Comparison of ENCODE assay signal across 33 mouse cellular contexts in the genomic region with DNA sequence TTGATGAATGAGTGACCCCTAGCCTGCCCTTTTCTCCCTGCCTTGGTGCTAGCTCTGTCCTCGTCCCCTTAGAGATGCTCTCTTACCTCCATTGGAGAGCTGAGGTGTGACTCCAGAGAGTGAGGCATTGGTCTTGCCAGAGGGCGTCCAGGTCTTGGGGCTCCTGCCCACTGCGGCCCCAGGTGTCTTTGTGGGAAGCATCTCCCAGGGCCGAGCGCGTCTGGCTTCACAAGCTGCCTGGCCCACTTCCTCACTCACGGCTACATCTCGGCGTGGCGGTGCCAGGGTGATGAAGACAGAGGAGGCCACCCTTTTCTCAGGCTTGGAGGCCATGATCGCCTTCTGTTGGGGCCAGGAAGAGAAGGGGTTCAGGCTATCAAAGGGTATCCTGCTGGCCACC. TPM values are rescaled to one million over a fixed set of nuclear protein-coding genes. Genes with fewer than 3 reads are reported as not detected.
"Had no signal": no experiment of that assay in that cellular context is flagged by ENCODE, and none has a peak within 500 bp of the region (broad histone marks: within the 10 kb centered on the region; RNA-seq: fewer than 3 reads in every experiment).

No protein-coding gene starts in this region.

- H3K9me3 ChIP-seq: limb, embryonic 10.5 days; limb, embryonic 12.5 days; limb, embryonic 13.5 days; limb, embryonic 15.5 days; liver, embryonic 12.5 days; liver, embryonic 13.5 days; liver, embryonic 15.5 days; lung, embryonic 15.5 days; midbrain, embryonic 10.5 days; midbrain, embryonic 12.5 days; midbrain, embryonic 13.5 days; midbrain, embryonic 15.5 days; neural tube, embryonic 12.5 days; neural tube, embryonic 13.5 days had no signal

- ATAC-seq: liver, embryonic 12.5 days; liver, postnatal 0 days; midbrain, embryonic 13.5 days; midbrain, embryonic 15.5 days; midbrain, embryonic 16.5 days had no signal

- H3K36me3 ChIP-seq: liver, embryonic 13.5 days; liver, embryonic 15.5 days; midbrain, embryonic 10.5 days; midbrain, embryonic 12.5 days had no signal

- H3K9ac ChIP-seq: limb, embryonic 12.5 days; limb, embryonic 13.5 days; limb, embryonic 15.5 days; liver, embryonic 12.5 days; liver, embryonic 13.5 days; liver, embryonic 14.5 days; liver, embryonic 15.5 days; liver, postnatal 0 days; lung, embryonic 14.5 days; lung, embryonic 15.5 days; midbrain, embryonic 12.5 days; midbrain, embryonic 13.5 days; midbrain, embryonic 15.5 days; neural tube, embryonic 12.5 days; neural tube, embryonic 13.5 days had no signal

- H3K27ac ChIP-seq: limb, embryonic 10.5 days; limb, embryonic 12.5 days; limb, embryonic 13.5 days; limb, embryonic 15.5 days; liver, embryonic 12.5 days; liver, embryonic 13.5 days; liver, embryonic 14.5 days; liver, embryonic 15.5 days; lung, embryonic 15.5 days; macrophage; midbrain, embryonic 10.5 days; midbrain, embryonic 12.5 days; midbrain, embryonic 13.5 days; midbrain, embryonic 15.5 days; neural tube, embryonic 12.5 days; neural tube, embryonic 13.5 days had no signal

- H3K4me2 ChIP-seq: limb, embryonic 12.5 days; limb, embryonic 13.5 days; limb, embryonic 15.5 days; liver, embryonic 11.5 days; liver, embryonic 12.5 days; liver, embryonic 13.5 days; liver, embryonic 15.5 days; lung, embryonic 14.5 days; lung, embryonic 15.5 days; midbrain, embryonic 11.5 days; midbrain, embryonic 12.5 days; midbrain, embryonic 13.5 days; midbrain, embryonic 15.5 days; neural tube, embryonic 12.5 days; neural tube, embryonic 13.5 days had no signal

- DNase-seq: liver; liver, embryonic 13.5 days; liver, postnatal 0 days; lung, adult 18-20 months; lung, adult 2 months; lung, embryonic 14.5 days; lung, postnatal 14 days; midbrain, embryonic 14.5 days had no signal

- H3K4me3 ChIP-seq: limb, embryonic 10.5 days; limb, embryonic 12.5 days; limb, embryonic 13.5 days; limb, embryonic 15.5 days; liver, embryonic 12.5 days; liver, embryonic 13.5 days; liver, embryonic 15.5 days; lung, embryonic 15.5 days; midbrain, embryonic 10.5 days; midbrain, embryonic 12.5 days; midbrain, embryonic 13.5 days; midbrain, embryonic 15.5 days; myocyte; neural tube, embryonic 12.5 days; neural tube, embryonic 13.5 days had no signal

- H3K27me3 ChIP-seq: limb, embryonic 12.5 days; limb, embryonic 13.5 days; limb, embryonic 15.5 days; lung, embryonic 15.5 days; midbrain, embryonic 15.5 days had no signal

RNA-seq across cellular contexts. Expression of gene Fblim1, which starts 10.8 kb away (rescaled TPM):
- total RNA-seq: megakaryocyte progenitor cell, adult 5-6 weeks; megakaryocyte, adult 5-6 weeks; megakaryocyte-erythroid progenitor cell, adult 5-6 weeks; monocyte, adult 5-6 weeks had no signal

RNA-seq across cellular contexts. Expression of gene Tmem82, which starts 23.3 kb away (rescaled TPM):
- total RNA-seq: monocyte, adult 5-6 weeks had no signal

RNA-seq across cellular contexts. Expression of gene Slc25a34, which starts 28.5 kb away (rescaled TPM):
- total RNA-seq: megakaryocyte progenitor cell, adult 5-6 weeks; megakaryocyte, adult 5-6 weeks; megakaryocyte-erythroid progenitor cell, adult 5-6 weeks; monocyte, adult 5-6 weeks had no signal
- polyA plus RNA-seq: limb, embryonic 11.5 days; limb, embryonic 12.5 days; limb, embryonic 13.5 days; liver, embryonic 11.5 days; liver, embryonic 12.5 days; lung, embryonic 14.5 days; midbrain, embryonic 11.5 days; neural tube, embryonic 11.5 days; neural tube, embryonic 12.5 days had no signal
